Mouse (Mus musculus) cerebral cortex, adult 2 months (tissue): Measurements from ENCODE around the gene Fbxl14.

Experiments used
- WGBS: fragments of 180-500 bp; shearing (Covaris S2); methylation state at CpG from one replicate; pipeline ENCODE4 v1.1.7; 2018; 5-methylcytosine and 5-hydroxymethylcytosine counted together

Gene Fbxl14

DNA sequence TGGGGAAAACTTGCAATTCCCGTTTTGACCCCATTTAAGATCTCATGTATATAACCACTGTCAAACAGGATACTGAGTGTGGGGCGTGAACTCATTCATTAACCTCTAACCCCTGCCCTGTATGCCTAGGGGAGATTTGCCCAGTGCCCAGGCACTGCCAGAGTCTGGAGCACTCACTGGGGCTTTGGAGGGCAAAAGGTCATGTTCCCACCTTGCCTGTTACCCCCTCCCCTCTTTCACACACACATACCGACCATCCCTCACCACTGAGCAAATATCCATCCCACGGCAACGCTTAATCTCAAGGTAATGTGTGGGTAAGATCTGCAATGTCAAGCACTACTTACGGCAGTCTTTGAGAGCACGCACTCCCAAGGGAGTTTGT, 13.2 kb downstream of the Fbxl14 start:
- 79% methylated on average over 7 of the region's 7 CpGs for WGBS

DNA sequence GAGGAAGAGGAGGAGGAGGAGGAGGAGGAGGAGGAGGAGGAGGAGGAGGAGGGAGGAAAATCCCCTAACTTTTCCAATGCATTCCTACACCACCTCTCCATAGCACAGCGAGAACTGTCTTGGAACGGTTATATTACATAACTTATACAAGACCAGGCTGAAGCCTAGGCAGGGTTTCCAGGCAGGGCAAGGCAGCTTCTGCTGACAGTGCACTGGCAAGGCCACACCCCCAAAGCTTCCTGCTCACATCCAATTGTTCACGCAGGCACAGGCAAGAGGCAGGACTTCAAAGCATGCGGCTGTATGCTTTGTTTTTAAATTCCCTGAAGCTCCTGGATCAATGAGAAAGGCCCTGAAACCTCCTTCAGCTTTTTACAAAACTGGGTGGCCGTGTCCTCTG, 19.8 kb downstream of the Fbxl14 start:
- 31% methylated on average over 5 of the region's 5 CpGs for WGBS

DNA sequence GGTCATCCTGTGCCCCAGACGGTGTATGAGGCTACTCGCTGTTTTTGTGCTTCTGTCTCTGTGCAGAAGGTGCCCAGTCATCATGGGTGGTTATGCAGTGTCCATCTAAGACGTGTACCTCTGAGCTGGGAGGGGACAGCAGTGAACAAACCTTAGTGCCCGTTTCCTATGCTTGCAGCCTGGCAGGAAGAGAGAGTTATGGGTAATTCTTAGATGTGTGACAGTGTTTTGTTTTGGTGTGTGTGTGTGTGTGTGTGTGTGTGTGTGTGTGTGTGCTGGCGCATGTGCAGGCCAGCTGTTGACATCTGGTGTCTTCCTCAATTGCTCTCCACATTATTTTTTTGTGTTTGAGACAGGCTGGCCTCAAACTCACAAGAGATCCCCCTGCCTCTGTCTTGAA, 20.6 kb downstream of the Fbxl14 start:
- WGBS, result 78% methylated on average over 5 of the region's 5 CpGs

DNA sequence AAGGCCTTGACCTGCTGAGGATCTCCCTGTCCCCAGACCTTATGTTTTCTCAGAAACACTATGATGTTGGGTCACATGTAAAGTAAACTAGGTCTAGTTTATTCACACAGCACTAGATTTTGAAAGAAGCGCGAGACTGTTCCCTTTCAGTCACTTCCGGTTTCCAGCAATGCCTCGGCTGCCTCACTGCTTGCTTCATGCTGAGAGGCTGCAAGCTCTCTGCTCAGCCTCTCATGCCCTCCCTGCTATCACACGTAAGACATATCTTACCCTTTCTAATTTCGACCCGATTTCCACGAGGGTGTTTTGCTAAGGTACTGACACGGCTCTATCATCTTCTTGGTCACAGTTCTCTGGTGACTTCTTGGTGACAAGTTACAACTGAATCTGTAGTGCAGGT, 22.6 kb downstream of the Fbxl14 start:
- WGBS, result 66% methylated on average over 9 of the region's 9 CpGs

DNA sequence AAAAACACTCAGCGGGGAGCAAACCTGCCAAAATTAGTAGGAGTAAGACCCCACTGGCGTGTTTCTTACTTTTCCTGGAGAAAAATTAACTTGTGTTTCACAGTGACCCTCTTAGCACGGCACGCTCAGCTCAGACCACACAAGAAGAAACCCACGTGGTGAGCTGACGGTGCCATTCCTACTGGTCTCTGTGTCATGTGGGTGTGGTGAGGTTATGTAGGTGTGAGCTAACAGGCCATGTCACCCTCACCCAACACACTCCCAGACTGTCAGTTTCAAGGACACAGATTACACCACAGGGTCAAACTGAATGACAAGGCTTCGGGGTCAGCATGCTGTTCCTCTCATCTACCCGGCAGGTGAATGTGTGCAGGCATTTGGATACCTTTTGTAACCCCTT, 25.3 kb downstream of the Fbxl14 start:
- WGBS, result 93% methylated on average over 8 of the region's 8 CpGs

DNA sequence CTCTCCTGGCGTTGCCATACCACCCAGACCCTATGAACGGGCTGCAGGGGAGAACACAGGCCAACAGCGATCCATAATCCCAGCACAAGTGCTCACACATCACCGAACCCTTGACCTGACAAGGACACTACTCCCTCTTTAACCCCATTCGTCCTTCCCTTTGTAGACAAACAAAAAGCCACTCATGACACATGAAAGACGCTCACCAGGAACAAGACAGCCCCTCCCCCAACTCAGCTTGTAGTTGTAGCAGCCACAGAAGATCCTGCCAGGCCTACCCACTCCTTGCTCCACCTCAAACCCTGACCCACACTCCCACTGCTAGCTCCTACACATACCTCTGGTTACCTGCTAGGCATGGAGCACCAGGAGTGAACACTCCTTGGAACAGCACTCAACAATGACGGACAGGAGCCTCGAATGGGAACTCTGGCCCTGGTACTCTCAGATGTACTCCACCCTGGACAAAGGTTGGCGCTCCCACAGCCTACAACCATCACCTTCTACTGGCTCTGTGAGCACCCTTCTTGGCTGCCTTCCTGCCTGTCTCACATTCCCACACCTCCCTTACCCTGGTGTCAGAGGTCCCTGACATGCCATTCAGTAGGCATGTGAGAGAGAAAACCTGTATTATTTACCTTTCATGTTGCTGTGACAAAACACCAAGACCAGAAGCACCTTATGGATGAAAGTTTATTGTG, 26.2 kb downstream of the Fbxl14 start:
- 86% methylated on average over 9 of the region's 9 CpGs for WGBS

DNA sequence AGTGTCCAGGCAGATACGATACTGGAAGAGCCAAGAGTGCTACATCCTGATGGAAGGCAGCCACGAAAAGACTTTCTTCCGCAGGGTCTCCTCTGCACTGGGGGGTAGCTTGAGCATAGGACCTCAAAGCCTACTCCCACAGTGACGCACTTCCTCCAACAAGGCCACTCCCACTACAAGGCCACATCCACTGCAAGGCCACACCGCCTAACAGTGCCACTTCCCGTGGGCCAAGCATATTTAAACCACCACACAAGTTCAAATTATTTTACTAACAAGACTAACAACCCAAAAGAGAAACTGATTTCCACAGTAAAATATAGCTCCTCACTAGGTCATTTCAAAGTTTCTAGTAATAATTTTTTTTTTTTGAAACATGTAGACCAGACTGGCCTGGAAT, 28.8 kb downstream of the Fbxl14 start:
- 96% methylated on average over 6 of the region's 6 CpGs for WGBS

DNA sequence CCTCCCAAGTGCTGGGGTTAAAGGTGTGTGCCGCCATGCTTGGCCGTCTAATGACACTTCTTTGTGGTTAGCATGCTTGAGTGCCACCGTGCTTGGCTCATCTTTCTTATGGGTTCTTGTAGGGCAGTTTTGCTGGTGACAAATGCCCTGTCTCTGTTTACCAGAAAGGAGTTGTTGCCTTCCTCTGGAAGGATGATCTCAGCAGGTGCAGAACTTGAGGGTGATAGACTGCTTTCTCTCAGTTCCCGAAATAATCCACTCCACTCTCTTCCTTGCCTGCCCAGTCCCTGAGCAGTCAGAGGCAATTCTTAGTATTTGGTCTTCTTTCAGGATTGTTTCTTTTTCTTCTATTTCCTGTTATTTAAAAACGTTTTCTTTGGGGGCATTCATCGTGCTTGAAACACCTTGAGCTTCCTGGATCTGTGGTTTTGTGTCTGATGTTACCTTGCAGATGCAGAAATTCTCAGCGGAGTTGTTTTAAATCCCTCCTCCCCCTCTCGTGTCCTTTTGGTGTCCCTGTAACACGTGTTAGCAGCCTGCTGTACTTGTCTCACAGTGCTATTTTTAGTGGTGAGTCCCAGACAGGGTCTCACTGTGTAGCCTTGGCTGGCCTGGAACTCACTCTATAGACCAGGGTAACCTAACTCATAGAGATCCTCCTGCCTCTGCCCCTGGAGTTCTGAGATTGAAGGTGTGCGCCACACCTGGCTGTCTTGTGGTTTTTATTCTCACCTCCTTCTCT, 29.3 kb downstream of the Fbxl14 start:
- WGBS, result 65% methylated on average over 10 of the region's 10 CpGs

DNA sequence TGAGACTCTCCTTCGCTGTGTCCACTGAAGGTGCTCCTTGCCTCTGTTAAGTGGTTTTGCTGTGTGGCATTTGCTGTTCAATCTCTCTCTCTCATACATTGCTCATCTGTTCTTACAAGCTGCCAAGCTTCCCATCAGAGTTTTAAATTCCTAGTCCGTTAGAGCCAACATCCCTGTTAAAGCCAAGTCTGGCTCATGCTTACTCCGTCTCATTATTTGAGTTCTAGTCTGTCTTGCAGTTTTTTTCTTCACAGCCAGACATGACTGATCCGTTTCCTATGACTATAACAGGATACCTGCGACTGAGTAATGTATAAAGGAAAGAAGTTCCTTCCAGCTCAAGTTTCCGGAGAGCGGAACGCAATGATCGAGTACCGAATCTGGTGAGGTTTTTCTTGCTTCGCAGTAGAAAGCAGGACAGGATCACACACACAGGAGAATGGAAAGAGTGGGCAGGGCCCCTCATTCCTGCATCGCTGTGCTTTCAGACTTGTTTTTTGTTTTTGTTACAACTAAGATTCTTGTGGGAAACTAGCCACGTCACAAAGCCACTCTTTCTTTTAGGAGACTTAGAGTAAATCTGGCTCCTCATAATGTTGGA, 30.1 kb downstream of the Fbxl14 start:
- 52% methylated on average over 13 of the region's 13 CpGs for WGBS

DNA sequence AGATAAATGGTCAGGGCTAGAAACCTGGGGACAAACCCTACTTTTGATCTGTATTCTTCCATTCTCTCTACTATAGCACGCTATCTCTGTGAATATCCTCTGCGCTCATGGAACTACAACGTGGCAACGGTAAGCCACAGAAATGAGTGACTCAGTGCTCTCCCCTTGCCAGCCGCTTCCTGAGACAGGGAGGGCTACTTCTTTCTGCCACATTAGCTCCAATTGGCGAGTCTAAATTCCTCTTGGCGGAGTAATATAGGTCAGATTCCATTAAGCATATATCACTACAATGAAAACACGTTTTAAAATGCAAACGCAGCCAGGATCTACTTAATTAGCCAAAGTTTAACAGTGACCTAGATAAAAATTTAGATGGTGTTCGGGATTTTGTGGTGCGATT, 33.2 kb downstream of the Fbxl14 start:
- 64% methylated on average over 11 of the region's 11 CpGs for WGBS

DNA sequence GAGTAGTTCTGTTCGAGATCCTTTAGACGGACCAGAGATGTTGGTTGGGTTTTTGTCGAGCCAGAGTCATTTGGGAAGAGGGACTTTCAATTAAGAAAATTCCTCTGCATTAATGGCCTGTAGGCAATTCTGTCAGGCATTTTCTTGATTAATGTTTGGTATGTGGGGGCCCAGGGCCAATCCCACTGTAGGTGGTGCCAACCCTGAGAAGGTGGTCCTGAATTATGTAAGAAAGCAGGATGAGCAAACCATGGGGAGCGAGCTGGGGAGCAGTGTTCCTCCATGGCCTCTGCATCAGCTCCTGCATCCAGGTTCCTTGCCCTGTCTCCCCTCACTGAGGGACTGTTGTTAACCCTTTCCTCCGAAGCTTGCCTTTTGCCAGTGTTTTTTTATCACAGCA, 34.0 kb downstream of the Fbxl14 start:
- WGBS, result 79% methylated on average over 5 of the region's 5 CpGs

DNA sequence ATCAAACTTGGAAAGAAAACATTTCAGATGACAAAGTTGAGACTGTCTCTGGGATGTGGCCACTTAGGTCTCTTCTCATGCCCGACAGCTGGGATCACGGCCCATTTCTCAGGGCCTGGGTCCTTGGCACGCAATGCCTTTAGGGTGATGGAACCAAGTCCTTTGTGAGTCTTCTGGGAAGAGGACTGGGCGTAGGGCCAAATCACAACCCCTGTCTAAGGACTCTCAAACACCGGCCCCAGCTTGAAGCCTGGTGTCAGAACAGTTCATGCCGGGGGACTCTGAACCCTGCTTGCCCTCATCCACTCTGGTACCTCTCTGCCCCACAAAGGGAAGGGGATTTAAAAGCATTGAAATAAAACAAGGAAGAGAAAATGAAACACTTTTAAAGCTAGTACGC, 34.6 kb downstream of the Fbxl14 start:
- 56% methylated on average over 7 of the region's 7 CpGs for WGBS

DNA sequence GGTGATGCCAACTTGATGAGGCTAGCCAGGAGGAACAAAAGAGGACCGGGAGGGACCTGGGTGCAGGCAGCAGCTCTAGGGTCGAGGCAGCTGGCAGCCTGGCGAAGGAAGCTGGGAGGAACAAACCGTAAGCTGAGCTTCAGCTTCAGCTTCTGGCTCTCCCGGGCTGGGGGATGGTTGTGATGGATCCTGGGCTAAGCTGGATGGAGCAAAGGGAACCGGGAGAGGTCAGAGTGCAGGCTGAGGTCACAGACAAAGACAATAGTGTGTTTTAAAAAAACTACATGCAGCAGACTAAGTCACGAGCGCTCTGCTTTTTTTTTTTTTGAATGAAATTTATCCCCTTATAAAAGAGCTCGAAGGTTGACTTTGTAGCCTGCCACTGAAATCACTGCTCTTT, 41.3 kb downstream of the Fbxl14 start:
- 46% methylated on average over 9 of the region's 9 CpGs for WGBS

DNA sequence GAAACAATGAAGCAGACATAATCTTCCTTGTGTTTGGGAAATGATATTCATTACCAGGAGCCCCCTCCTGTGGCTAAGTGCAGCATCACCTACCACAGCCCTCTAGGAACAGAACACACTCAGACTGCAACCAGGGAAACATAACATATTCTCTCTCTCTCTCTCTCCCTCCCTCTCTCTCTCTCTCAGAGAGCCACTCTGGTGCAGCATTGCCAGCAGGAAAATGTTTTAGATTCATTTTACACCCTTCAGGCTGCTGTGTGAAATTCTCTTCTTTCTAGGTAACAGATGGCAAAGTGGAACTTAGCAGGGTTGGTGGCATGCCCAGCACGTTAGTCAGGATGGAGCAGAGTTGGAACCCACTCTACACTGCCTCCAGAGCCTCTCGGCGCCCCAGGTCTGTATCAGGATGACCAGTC, 42.0 kb downstream of the Fbxl14 start:
- 47% methylated on average over 3 of the region's 3 CpGs for WGBS

DNA sequence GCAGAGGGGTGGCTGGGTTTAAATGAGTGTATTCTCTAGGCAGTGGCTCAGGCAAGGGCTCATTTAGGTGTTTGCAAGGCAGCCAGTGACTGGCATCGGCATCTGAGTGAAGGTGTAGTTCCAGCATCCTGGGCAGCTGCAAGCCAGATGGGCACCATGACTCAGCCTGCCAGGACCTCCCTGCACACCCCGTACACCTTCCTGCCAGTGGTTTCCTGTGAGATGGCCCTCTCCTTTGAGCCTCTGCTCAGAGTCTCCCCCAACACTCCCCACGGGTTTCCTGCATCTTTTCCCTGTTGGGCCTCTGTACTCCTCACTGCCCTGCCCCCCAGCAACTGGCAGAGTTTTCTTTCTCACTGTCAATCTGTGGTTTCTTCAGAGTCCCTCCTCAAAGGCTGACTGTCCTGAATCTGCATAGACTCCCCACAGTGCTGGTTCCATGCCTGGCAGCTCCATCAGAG, 42.5 kb downstream of the Fbxl14 start:
- WGBS, result 16% methylated on average over 3 of the region's 3 CpGs

DNA sequence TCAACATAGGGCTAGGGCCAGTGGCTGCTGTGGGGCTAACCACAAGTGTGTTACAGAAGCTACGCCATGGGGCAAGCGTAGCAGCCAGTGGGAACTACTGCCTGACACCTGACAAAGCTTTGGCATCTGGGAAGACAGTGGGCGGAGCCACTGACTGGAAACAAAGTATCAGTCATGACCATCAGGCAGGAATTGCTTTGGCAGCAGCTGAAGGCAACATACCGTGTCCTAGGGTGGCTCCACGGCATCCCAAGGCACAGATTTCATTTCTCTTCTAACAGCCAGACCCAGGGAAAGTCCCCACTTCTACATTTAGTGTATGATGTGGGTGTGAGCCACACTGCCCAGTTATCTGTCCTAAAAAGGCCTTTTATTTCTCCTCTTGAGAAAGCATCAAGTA, 47.0 kb downstream of the Fbxl14 start:
- WGBS, result 68% methylated on average over 5 of the region's 5 CpGs

DNA sequence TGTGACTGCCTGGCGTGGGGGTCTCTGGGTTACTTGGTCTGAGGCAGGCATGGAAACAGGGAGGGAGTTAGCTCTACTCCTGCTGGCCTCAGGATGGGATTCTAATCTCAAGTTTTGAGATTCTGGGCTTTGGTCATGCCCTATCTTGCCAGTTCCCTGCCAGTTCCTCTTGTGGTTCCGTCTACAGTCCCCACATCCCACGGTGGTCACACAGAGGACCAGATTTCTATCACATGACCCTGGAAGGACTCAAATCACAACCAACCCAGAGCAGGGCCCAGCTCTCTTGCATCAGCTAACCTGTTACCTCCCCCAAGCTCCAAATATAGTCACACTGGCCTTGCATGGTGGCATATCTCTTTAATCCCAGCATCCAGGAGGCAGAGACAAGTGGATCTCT, 50.2 kb downstream of the Fbxl14 start:
- WGBS, result 93% methylated on average over 3 of the region's 3 CpGs
